Mouse (Mus musculus) midbrain, embryonic 15.5 days (tissue): ENCODE data around the gene Tor1a. TPM values are rescaled to one million over a fixed set of nuclear protein-coding genes. Genes with fewer than 3 reads are reported as not detected.

Experiments used
- ATAC-seq: fragments of 200-750 bp; cut with Nextera tagmentation; replicated peaks from 2 replicates; pipeline ENCODE4 v1.8.0; 2017; ENCODE audit warnings: moderate TSS enrichment
- H3K27ac ChIP-seq: fragments of 300-500 bp; sonication (generic); 2 replicates; pipeline ENCODE4 v1.5.1; 2015; ENCODE audit warnings: mild to moderate bottlenecking, inconsistent platforms
- H3K27me3 ChIP-seq: fragments of 300-500 bp; sonication (generic); replicated peaks from 2 replicates; pipeline ENCODE4 v1.6.1; 2015; ENCODE audit warnings: inconsistent platforms
- H3K36me3 ChIP-seq: fragments of 300-500 bp; sonication (generic); replicated peaks from 2 replicates; pipeline ENCODE4 v1.6.1; 2015; ENCODE audit warnings: inconsistent platforms
- H3K4me1 ChIP-seq: fragments of 300-500 bp; sonication (generic); 2 replicates; pipeline ENCODE4 v1.6.1; 2015; ENCODE audit warnings: inconsistent platforms
- H3K4me2 ChIP-seq: fragments of 300-500 bp; sonication (generic); 2 replicates; pipeline ENCODE4 v1.6.1; 2015; ENCODE audit warnings: inconsistent platforms, mild to moderate bottlenecking, moderate library complexity
- H3K4me3 ChIP-seq: fragments of 300-500 bp; sonication (generic); 2 replicates; pipeline ENCODE4 v1.5.1; 2015; ENCODE audit warnings: mild to moderate bottlenecking, inconsistent platforms
- H3K9ac ChIP-seq: fragments of 300-500 bp; sonication (generic); 2 replicates; pipeline ENCODE4 v1.6.1; 2015; ENCODE audit warnings: mild to moderate bottlenecking, inconsistent platforms
- H3K9me3 ChIP-seq: fragments of 300-500 bp; sonication (generic); 2 replicates; pipeline ENCODE4 v1.6.1; 2016; ENCODE audit warnings: inconsistent platforms
- WGBS: fragments of 180-500 bp; shearing (Covaris S2); methylation state at CpG from one replicate; pipeline ENCODE4 v1.1.7; 2015; ENCODE audit warnings: mixed read lengths; 5-methylcytosine and 5-hydroxymethylcytosine counted together
- polyA plus RNA-seq: library from polyadenylated mRNA; unstranded; fragments of >200 nt; fragmentation: Nextera tagmentation; extraction: Ambion mirVana; gene quantifications from 2 replicates; pipeline ENCODE4 v1.2.1, GENCODE M21; 2015

Gene Tor1a
- polyA plus RNA-seq = 90.6 and 97.3 TPM in 2 replicates

- Histone ChIP-seq H3K4me1 (peaks cover 20% of the 10 kb centered on the region), H3K9ac (peak within 1 kb of the TSS; percentile 77), H3K27ac (peak within 1 kb of the TSS; percentile 70), H3K4me2 (peak within 1 kb of the TSS; percentile 83), H3K36me3 (peaks cover 13% of the 10 kb centered on the region; the same call in 1 of the 2 replicates), H3K4me3 (peak within 1 kb of the TSS; percentile 66), H3K27me3 (no peaks in the 10 kb centered on the region), H3K9me3 (no peaks in the 10 kb centered on the region)
- peak; percentile 95 for ATAC-seq
- WGBS = 1% methylated on average over 59 of the region's 59 CpGs
Observed at GRCm38 (mm10) chr2:30967352-30968327, at the start of gene Tor1a. Tor1a (minus strand) TSS chr2:30967933.

- no peak overlapping the region for H3K4me3 ChIP-seq
- H3K27ac ChIP-seq = no peak overlapping the region
- no peaks in the 10 kb centered on the region for H3K9me3 ChIP-seq
- H3K4me2 ChIP-seq = no peak overlapping the region
- H3K9ac ChIP-seq = no peak overlapping the region
- WGBS = 76% methylated on average over 14 of the region's 14 CpGs
- no peaks in the 10 kb centered on the region for H3K27me3 ChIP-seq
- H3K36me3 ChIP-seq = peaks cover 32% of the 10 kb centered on the region
- no peak for ATAC-seq
- H3K4me1 ChIP-seq = no peaks in the 10 kb centered on the region
Observed at GRCm38 (mm10) chr2:31013371-31014120, 45.8 kb upstream of the Tor1a start.

- H3K36me3 ChIP-seq = peaks cover 40% of the 10 kb centered on the region; the same call in 1 of the 2 replicates
- WGBS = 90% methylated on average over 5 of the region's 5 CpGs
- H3K27me3 ChIP-seq = no peaks in the 10 kb centered on the region
- no peak overlapping the region for H3K9ac ChIP-seq
- no peak overlapping the region for H3K4me3 ChIP-seq
- H3K9me3 ChIP-seq = no peaks in the 10 kb centered on the region
- H3K27ac ChIP-seq = no peak overlapping the region
- H3K4me1 ChIP-seq = no peaks in the 10 kb centered on the region
- no peak for ATAC-seq
- no peak overlapping the region for H3K4me2 ChIP-seq
Observed at GRCm38 (mm10) chr2:31007208-31007607, 39.5 kb upstream of the Tor1a start.

- H3K4me2 ChIP-seq = no peak overlapping the region
- H3K9ac ChIP-seq = no peak overlapping the region
- H3K4me3 ChIP-seq = no peak overlapping the region
- no peaks in the 10 kb centered on the region for H3K27me3 ChIP-seq
- peaks cover 43% of the 10 kb centered on the region; the same call in 1 of the 2 replicates for H3K36me3 ChIP-seq
- 94% methylated on average over 5 of the region's 5 CpGs for WGBS
- H3K4me1 ChIP-seq = no peaks in the 10 kb centered on the region
- H3K9me3 ChIP-seq = no peaks in the 10 kb centered on the region
- no peak for ATAC-seq
- H3K27ac ChIP-seq = no peak overlapping the region
Observed at GRCm38 (mm10) chr2:31006434-31006833, 38.7 kb upstream of the Tor1a start.

- Histone ChIP-seq H3K27me3 (no peaks in the 10 kb centered on the region), H3K4me3 (no peak overlapping the region), H3K9ac (no peak overlapping the region), H3K4me2 (no peak overlapping the region), H3K9me3 (no peaks in the 10 kb centered on the region), H3K27ac (no peak overlapping the region), H3K36me3 (peaks cover 37% of the 10 kb centered on the region; the same call in 1 of the 2 replicates), H3K4me1 (no peaks in the 10 kb centered on the region)
- no peak for ATAC-seq
- WGBS = 84% methylated on average over 2 of the region's 2 CpGs
Observed at GRCm38 (mm10) chr2:31005453-31005852, 37.7 kb upstream of the Tor1a start.

GRCm38 (mm10) chr2:31002857-31003256, 35.1 kb upstream of the Tor1a start:
- no peak for ATAC-seq
- WGBS = 92% methylated on average over 10 of the region's 10 CpGs
- Histone ChIP-seq H3K27ac (no peak overlapping the region), H3K4me2 (no peak overlapping the region), H3K9me3 (no peaks in the 10 kb centered on the region), H3K4me1 (no peaks in the 10 kb centered on the region), H3K4me3 (no peak overlapping the region), H3K36me3 (peaks cover 31% of the 10 kb centered on the region; the same call in 1 of the 2 replicates), H3K9ac (no peak overlapping the region), H3K27me3 (no peaks in the 10 kb centered on the region)

- Histone ChIP-seq H3K36me3 (0 out of 2 replicates have a peak, but pooled peaks cover 12% of the 10 kb centered on the region), H3K9me3 (no peaks in the 10 kb centered on the region), H3K27ac (no peak overlapping the region), H3K4me2 (no peak overlapping the region), H3K4me1 (no peaks in the 10 kb centered on the region), H3K27me3 (no peaks in the 10 kb centered on the region), H3K9ac (no peak overlapping the region), H3K4me3 (no peak overlapping the region)
- 81% methylated on average over 8 of the region's 8 CpGs for WGBS
- no peak for ATAC-seq
Observed at GRCm38 (mm10) chr2:30998443-30999260, 30.9 kb upstream of the Tor1a start.

GRCm38 (mm10) chr2:30995432-30995996, 27.8 kb upstream of the Tor1a start:
- H3K27ac ChIP-seq = no peak overlapping the region
- no peak overlapping the region for H3K9ac ChIP-seq
- H3K9me3 ChIP-seq = no peaks in the 10 kb centered on the region
- WGBS = 70% methylated on average over 11 of the region's 11 CpGs
- no peak for ATAC-seq
- no peaks in the 10 kb centered on the region for H3K36me3 ChIP-seq
- no peaks in the 10 kb centered on the region for H3K4me1 ChIP-seq
- H3K27me3 ChIP-seq = no peaks in the 10 kb centered on the region
- no peak overlapping the region for H3K4me2 ChIP-seq
- H3K4me3 ChIP-seq = no peak overlapping the region

- H3K27me3 ChIP-seq = no peaks in the 10 kb centered on the region
- H3K27ac ChIP-seq = no peak overlapping the region
- no peaks in the 10 kb centered on the region for H3K4me1 ChIP-seq
- H3K4me2 ChIP-seq = no peak overlapping the region
- no peaks in the 10 kb centered on the region for H3K36me3 ChIP-seq
- no peak overlapping the region for H3K4me3 ChIP-seq
- H3K9me3 ChIP-seq = no peaks in the 10 kb centered on the region
- H3K9ac ChIP-seq = no peak overlapping the region
- WGBS = 91% methylated on average over 4 of the region's 4 CpGs
- ATAC-seq = no peak
Observed at GRCm38 (mm10) chr2:30994853-30995252, 27.1 kb upstream of the Tor1a start.

- no peak overlapping the region for H3K27ac ChIP-seq
- H3K4me2 ChIP-seq = no peak overlapping the region
- 89% methylated on average over 9 of the region's 9 CpGs for WGBS
- no peaks in the 10 kb centered on the region for H3K36me3 ChIP-seq
- no peak for ATAC-seq
- no peaks in the 10 kb centered on the region for H3K9me3 ChIP-seq
- H3K27me3 ChIP-seq = no peaks in the 10 kb centered on the region
- H3K4me3 ChIP-seq = no peak overlapping the region
- peaks cover 4% of the 10 kb centered on the region; the same call in 1 of the 2 replicates for H3K4me1 ChIP-seq
- no peak overlapping the region for H3K9ac ChIP-seq
Observed at GRCm38 (mm10) chr2:30990221-30990620, 22.5 kb upstream of the Tor1a start.

GRCm38 (mm10) chr2:30985111-30986020, 17.6 kb upstream of the Tor1a start:
- H3K9ac ChIP-seq = no peak overlapping the region
- H3K4me2 ChIP-seq = no peak overlapping the region
- H3K36me3 ChIP-seq = no peaks in the 10 kb centered on the region
- no peaks in the 10 kb centered on the region for H3K9me3 ChIP-seq
- H3K4me1 ChIP-seq = peaks cover 28% of the 10 kb centered on the region
- H3K27me3 ChIP-seq = no peaks in the 10 kb centered on the region
- ATAC-seq = no peak
- no peak overlapping the region for H3K27ac ChIP-seq
- no peak overlapping the region for H3K4me3 ChIP-seq
- 28% methylated on average over 17 of the region's 17 CpGs for WGBS
